Mouse (Mus musculus) neutrophil, adult 5-6 weeks (primary cell): ENCODE results near the gene Coq8b. TPM values are rescaled to one million over a fixed set of nuclear protein-coding genes. Genes with fewer than 3 reads are reported as not detected.

Experiments
- ATAC-seq: fragments of 151-379, 151-347 bp; 2 replicates; pipeline ENCODE4 v1.8.0; 2017; ENCODE audit warnings: mild to moderate bottlenecking, moderate TSS enrichment; ENCODE audit not compliant: insufficient number of reproducible peaks, poor library complexity, low FRiP score, severe bottlenecking; ENCODE audit errors: extremely low read depth
- total RNA-seq: library from RNA; stranded (forward); fragments of 200-1000 nt; gene quantifications from 2 replicates; pipeline ENCODE4 v1.2.3, GENCODE M21; 2017

The Coq8b gene
- total RNA-seq, 1 experiment from 2014 or later: 32.5 TPM

DNA sequence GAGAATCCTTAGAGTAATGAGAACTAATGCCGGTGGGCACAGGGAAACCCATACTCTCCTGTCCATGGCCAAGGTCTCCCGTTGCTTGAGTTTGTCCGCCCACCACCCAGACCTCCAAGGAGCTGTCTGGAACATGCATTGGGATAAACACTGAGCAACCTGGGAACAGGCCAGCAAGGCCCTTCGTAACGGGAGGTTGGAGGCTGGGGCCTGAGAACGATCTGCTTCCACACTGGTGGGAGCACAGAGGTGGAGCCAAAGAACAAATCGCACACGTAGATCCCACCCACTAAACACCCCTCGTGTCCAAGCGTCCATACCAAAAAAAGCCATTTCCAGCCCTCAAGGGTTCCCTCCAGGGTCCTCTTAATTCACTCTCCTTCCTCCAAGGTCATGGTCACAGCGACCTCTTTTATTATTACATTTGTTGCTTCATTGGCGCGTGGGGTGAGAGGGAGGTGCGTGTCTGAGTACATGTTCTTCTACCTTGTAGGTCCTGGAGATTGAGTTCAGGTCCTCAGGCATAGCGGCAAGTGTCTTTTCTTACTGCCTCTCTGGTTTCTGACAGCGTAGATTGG, 65.3 kb downstream of the Coq8b start:
- no peak for ATAC-seq

DNA sequence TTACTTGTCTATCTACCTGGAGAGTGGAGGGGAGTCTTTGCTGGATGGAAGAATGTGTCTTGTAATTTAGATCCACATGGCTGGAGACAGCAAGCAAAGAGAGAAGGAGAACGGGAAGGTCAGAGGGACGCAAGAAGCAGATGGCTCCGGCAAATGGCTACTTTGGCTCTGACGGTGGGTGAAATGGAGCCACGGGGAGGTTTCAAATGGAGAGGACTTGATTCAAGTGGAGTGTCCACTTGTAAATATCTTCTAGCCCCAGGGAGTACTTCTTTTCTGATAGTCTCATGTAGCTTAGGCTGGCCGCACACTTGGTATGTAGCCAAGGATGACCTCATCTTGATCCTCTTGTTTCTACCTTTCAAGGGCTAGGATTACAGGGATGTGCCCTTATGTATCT, 66.0 kb downstream of the Coq8b start:
- no peak for ATAC-seq

GRCm38 (mm10) chr7:27300351-27300750, 67.5 kb downstream of the Coq8b start:
- no peak for ATAC-seq

DNA sequence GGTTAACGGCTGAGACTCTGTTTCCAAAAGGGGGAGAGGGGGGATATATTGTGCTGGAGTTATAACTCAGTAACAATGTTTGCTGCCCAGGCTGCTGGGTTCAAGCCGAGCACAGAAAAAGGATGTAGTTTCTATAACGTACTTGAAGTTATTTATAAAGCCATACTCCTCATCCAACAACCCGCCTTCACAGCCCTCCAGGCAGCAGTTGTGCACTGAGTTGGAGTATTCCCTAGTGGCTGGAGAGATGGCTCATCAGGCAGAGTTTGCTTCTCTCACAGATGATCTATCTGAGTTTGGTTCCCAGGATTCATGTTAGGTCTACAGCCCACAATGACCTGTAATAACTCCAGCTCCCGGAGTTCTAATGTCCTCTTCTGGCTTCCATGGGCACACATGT, 68.0 kb downstream of the Coq8b start:
- ATAC-seq: no peak

GRCm38 (mm10) chr7:27302172-27302571, 69.3 kb downstream of the Coq8b start:
- ATAC-seq: peak; percentile 49; the same call in 1 of the 2 replicates

DNA sequence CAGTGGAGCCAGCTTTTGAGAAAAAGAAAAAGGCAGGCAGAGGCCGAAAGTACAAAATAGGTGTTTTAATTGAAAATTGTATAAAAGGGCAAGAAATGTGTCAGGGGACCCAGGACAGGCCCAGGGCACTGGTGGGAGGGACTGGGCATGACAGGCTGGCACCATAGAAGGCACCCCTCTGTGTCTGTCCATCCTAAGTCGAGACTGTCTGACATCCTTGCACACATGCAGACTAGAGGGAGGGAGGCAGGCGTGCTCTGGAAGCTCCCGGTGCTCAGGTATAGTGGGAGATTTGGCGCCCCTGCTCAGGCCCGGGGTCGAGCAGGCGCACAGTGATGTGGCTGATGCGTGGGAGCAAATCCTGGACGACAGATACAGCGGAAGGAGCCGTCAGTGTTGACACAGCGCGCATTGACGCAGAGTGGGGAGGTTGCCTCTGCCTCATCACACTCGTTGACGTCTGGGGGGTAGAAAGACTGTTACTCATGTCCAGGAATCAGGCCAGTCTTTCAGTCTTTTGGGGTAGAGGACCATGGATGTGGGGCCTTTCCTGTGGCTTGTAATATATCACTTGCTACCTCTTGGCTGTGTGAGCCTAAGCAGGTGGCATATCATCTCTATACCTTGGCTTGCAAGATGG, 72.4 kb downstream of the Coq8b start:
- ATAC-seq: no peak

- ATAC-seq: no peak
Measured at GRCm38 (mm10) chr7:27306161-27307160, 73.6 kb downstream of the Coq8b start.

- ATAC-seq: no peak
Measured at GRCm38 (mm10) chr7:27307551-27307950, 74.7 kb downstream of the Coq8b start.

Other genes starting within 250 kb of the Coq8b start
- gene Cyp2a12, start 203.9 kb upstream of the Coq8b start, total RNA-seq: not detected in 2 replicates
- gene Cyp2f2, start 113.1 kb upstream of the Coq8b start, total RNA-seq: not detected in 2 replicates
- gene Cyp2t4, start 79.3 kb upstream of the Coq8b start, total RNA-seq: not detected in 2 replicates
- 70.5 and 73.3 TPM in 2 replicates for gene Egln2, start 66.2 kb upstream of the Coq8b start, total RNA-seq
- gene Rab4b, start 54.1 kb upstream of the Coq8b start, total RNA-seq: 66.0 and 67.0 TPM in 2 replicates
- not detected in 2 replicates for gene Gm21983, start 51.9 kb upstream of the Coq8b start, total RNA-seq
- gene Mia, start 51.9 kb upstream of the Coq8b start, total RNA-seq: 1.4 TPM in 1 of 2 replicates, not detected in the other
- 2.9 and 6.8 TPM in 2 replicates for gene BC024978, start 37.2 kb upstream of the Coq8b start, total RNA-seq
- gene Snrpa, start 36.8 kb upstream of the Coq8b start, total RNA-seq: 20.4 and 25.8 TPM in 2 replicates
- 12.0 and 13.1 TPM in 2 replicates for gene Itpkc, start 4.4 kb upstream of the Coq8b start, total RNA-seq
- 0.86 and 2.7 TPM in 2 replicates for gene Numbl, start 25.4 kb downstream of the Coq8b start, total RNA-seq
- gene Ltbp4, start 104.7 kb downstream of the Coq8b start, total RNA-seq: 0.12 TPM in 1 of 2 replicates, not detected in the other
- gene Shkbp1, start 123.0 kb downstream of the Coq8b start, total RNA-seq: 56.8 and 69.9 TPM in 2 replicates
- not detected in 2 replicates for gene Gm20479, start 124.4 kb downstream of the Coq8b start, total RNA-seq
- gene Sptbn4, start 214.7 kb downstream of the Coq8b start, total RNA-seq: 0.37 TPM in 1 of 2 replicates, not detected in the other
- gene Blvrb, start 215.0 kb downstream of the Coq8b start, total RNA-seq: 31.7 and 32.1 TPM in 2 replicates
- gene Sertad3, start 240.7 kb downstream of the Coq8b start, total RNA-seq: 32.0 and 39.3 TPM in 2 replicates